Mouse (Mus musculus): ENCODE data around the gene Grm4. TPM values are rescaled to one million over a fixed set of nuclear protein-coding genes. Genes with fewer than 3 reads are reported as not detected.

The Grm4 gene
- total and polyA plus RNA-seq, 3 experiments, result 0.13 to 0.47 (median 0.16) TPM

DNA sequence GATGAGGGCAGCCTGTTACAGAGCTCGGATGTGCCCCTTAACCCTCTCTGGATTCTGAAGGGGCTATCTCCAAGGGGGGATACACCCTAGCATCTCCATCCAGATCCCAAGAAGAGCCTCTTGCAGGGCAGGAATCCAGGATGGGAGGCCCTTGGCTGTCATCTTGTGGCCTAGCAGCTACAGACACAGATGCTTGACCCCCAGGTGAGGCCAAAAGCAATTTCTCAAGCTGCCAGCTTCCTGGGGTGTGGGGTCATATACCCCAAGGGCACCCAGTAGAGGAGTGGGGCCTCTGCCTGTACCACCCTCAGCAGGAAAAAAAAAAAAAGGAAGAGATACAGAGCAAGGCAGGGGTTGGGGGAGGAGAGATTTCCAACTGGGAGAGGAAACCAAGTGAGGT, 87.1 kb downstream of the Grm4 start:
- Histone ChIP-seq H3K9ac (ENCODE audit: low read depth, low read length) (no peak overlapping the region), H3K4me3 (no peak overlapping the region), H3K36me3 (ENCODE audit: control insufficient read depth, insufficient read depth, low read length) (no peaks in the 10 kb centered on the region), H3K79me2 (replicated peaks; ENCODE audit: control insufficient read depth, insufficient read depth, low read length) (no peaks in the 10 kb centered on the region), H3K27me3 (ENCODE audit: control insufficient read depth, insufficient read depth, low read length) (no peaks in the 10 kb centered on the region), H3K27ac (no peak overlapping the region), H3K4me1 (ENCODE audit: control insufficient read depth, insufficient read depth, low read length) (no peaks in the 10 kb centered on the region)
- intact Hi-C loops (cut with DNase I), result no loop called here
- WGBS, result 64% methylated on average over 1 of the region's 1 CpGs
- DNase-seq, result no peak
- no peak for TF ChIP-seq CTCF (IDR thresholded peaks at IDR 0.05)
- TF ChIP-seq POLR2A (IDR thresholded peaks at IDR 0.05; ENCODE audit: insufficient read depth, low read depth, low read length), result no peak
- TF ChIP-seq EP300 (IDR thresholded peaks at IDR 0.05; ENCODE audit: insufficient read depth, low read depth, low read length), result no peak

DNA sequence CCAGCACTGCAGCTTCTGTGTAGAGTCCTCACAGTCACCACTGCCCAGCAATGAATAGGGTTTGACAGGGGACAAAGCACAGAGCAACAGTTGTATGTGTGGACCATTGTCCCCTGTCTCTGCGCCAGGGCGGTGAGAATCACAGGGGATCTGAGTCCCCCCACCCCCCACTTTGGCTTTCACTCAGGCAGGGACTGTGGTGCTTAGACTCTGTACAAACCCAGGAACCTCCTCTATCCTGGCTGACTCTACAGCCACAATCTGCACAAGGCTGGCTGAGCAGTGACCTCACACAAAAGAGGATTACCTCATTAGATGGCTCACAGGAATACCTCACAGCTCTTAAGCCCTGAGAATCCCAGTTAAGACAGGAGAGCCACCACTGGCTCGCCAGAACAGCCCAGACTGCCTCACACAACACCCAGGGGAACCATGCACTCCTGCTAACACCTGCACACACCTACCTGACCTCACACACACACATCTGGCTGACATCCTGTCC, 88.0 kb downstream of the Grm4 start:
- TF ChIP-seq CTCF (IDR thresholded peaks at IDR 0.05) (no peak), POLR2A (IDR thresholded peaks at IDR 0.05; ENCODE audit: insufficient read depth, low read depth, low read length) (no peak)
- DNase-seq, result no peak
- Histone ChIP-seq H3K79me2 (replicated peaks; ENCODE audit: control insufficient read depth, insufficient read depth, low read length) (no peaks in the 10 kb centered on the region), H3K4me1 (ENCODE audit: control insufficient read depth, insufficient read depth, low read length) (no peaks in the 10 kb centered on the region), H3K36me3 (ENCODE audit: control insufficient read depth, insufficient read depth, low read length) (no peaks in the 10 kb centered on the region), H3K4me3 (no peak overlapping the region), H3K27ac (no peak overlapping the region), H3K27me3 (ENCODE audit: control insufficient read depth, insufficient read depth, low read length) (no peaks in the 10 kb centered on the region), H3K9ac (ENCODE audit: low read depth, low read length) (no peak overlapping the region)
- 52% methylated on average over 3 of the region's 3 CpGs for WGBS
- intact Hi-C loops (cut with DNase I), result no loop called here

GRCm38 (mm10) chr17:27432145-27432650, 89.0 kb downstream of the Grm4 start:
- H3K27me3 ChIP-seq (ENCODE audit: control insufficient read depth, insufficient read depth, low read length), result no peaks in the 10 kb centered on the region
- H3K4me3 ChIP-seq, result no peak overlapping the region
- H3K36me3 ChIP-seq (ENCODE audit: control insufficient read depth, insufficient read depth, low read length), result no peaks in the 10 kb centered on the region
- no peak for TF ChIP-seq POLR2A (IDR thresholded peaks at IDR 0.05; ENCODE audit: insufficient read depth, low read depth, low read length)
- TF ChIP-seq CTCF (IDR thresholded peaks at IDR 0.05), result no peak
- TF ChIP-seq EP300 (IDR thresholded peaks at IDR 0.05; ENCODE audit: insufficient read depth, low read depth, low read length), result no peak
- WGBS, result 79% methylated on average over 9 of the region's 9 CpGs
- intact Hi-C loops (cut with DNase I), result no loop called here
- no peak overlapping the region for H3K9ac ChIP-seq (ENCODE audit: low read depth, low read length)
- no peaks in the 10 kb centered on the region for H3K4me1 ChIP-seq (ENCODE audit: control insufficient read depth, insufficient read depth, low read length)
- H3K27ac ChIP-seq, result no peak overlapping the region
- H3K79me2 ChIP-seq (replicated peaks; ENCODE audit: control insufficient read depth, insufficient read depth, low read length), result no peaks in the 10 kb centered on the region
- DNase-seq, result no peak

DNA sequence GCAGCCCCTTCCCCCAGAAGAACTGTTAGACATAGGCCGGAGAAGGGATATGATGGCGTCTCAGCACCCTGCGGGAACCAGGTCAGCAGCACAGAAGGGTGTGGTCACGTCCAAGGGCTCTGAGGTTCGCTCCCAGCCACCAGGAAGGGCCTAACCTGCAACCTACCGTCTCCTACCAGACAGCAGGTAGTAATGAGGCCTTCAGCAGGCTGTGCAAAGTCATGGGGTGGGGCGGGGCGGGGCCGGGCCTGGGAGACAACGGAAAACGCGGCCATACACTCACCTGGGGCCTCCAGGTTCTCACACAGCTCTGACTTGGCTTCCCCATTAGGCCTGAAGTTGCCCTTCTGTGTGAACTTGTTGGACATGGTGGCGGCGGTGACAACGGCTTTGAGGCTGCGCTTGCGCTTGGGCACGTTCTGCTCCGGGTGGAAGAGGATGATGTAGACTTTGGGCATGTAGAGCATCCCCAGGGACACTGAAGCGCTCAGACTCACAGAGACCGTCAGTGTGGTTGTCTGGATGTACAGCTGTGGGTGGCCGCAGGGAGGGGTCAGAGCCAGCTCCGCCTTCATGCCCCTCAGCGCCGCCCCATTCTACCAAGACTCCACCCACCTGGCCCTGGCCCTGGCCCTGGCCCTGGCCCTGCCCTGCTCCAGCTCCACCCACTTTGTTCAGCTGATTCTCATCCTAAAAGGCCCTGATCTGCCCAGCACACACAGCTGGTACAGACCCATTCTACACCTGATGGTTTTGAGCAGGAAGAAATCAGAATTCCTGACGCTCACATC, 90.0 kb downstream of the Grm4 start:
- no peak for TF ChIP-seq EP300 (IDR thresholded peaks at IDR 0.05; ENCODE audit: insufficient read depth, low read depth, low read length)
- no peak for TF ChIP-seq CTCF (IDR thresholded peaks at IDR 0.05)
- no peak for TF ChIP-seq POLR2A (IDR thresholded peaks at IDR 0.05; ENCODE audit: insufficient read depth, low read depth, low read length)
- DNase-seq, result no peak
- no peaks in the 10 kb centered on the region for H3K4me1 ChIP-seq (ENCODE audit: control insufficient read depth, insufficient read depth, low read length)
- H3K79me2 ChIP-seq (replicated peaks; ENCODE audit: control insufficient read depth, insufficient read depth, low read length), result no peaks in the 10 kb centered on the region
- no peak overlapping the region for H3K27ac ChIP-seq
- no peaks in the 10 kb centered on the region for H3K36me3 ChIP-seq (ENCODE audit: control insufficient read depth, insufficient read depth, low read length)
- 80% methylated on average over 26 of the region's 26 CpGs for WGBS
- H3K27me3 ChIP-seq (ENCODE audit: control insufficient read depth, insufficient read depth, low read length), result no peaks in the 10 kb centered on the region
- intact Hi-C loops (cut with DNase I), result no loop called here
- H3K9ac ChIP-seq (ENCODE audit: low read depth, low read length), result no peak overlapping the region
- H3K4me3 ChIP-seq, result no peak overlapping the region

DNA sequence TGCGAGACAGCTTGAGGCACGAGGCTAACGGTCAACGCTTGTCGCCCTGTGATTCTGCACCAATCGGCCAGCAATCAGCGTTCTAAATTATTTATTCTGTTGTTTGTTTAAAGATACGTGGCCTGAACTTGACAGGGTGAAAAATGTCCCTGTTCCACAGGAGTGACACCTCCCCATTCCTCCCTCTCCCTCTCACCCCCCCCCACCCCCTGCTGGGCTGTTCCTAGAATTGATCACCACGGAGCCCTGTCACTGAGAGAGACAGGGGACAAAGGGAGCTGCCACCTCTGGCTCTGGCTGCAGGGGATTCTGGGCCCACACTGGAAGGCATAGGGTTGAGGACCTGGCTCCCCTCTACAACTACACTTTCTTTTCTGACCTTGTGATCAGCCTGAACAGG, 91.4 kb downstream of the Grm4 start:
- WGBS, result 21% methylated on average over 9 of the region's 9 CpGs
- no peak for DNase-seq
- H3K4me3 ChIP-seq, result no peak overlapping the region
- H3K4me1 ChIP-seq (ENCODE audit: control insufficient read depth, insufficient read depth, low read length), result no peaks in the 10 kb centered on the region
- no peaks in the 10 kb centered on the region for H3K79me2 ChIP-seq (replicated peaks; ENCODE audit: control insufficient read depth, insufficient read depth, low read length)
- H3K36me3 ChIP-seq (ENCODE audit: control insufficient read depth, insufficient read depth, low read length), result no peaks in the 10 kb centered on the region
- H3K27me3 ChIP-seq (ENCODE audit: control insufficient read depth, insufficient read depth, low read length), result no peaks in the 10 kb centered on the region
- no peak overlapping the region for H3K9ac ChIP-seq (ENCODE audit: low read depth, low read length)
- intact Hi-C loops (cut with DNase I), result no loop called here
- no peak for TF ChIP-seq POLR2A (IDR thresholded peaks at IDR 0.05; ENCODE audit: insufficient read depth, low read depth, low read length)
- TF ChIP-seq EP300 (IDR thresholded peaks at IDR 0.05; ENCODE audit: insufficient read depth, low read depth, low read length), result no peak
- no peak for TF ChIP-seq CTCF (IDR thresholded peaks at IDR 0.05)
- no peak overlapping the region for H3K27ac ChIP-seq

- no peak overlapping the region for H3K9ac ChIP-seq (ENCODE audit: low read depth, low read length)
- no peak overlapping the region for H3K4me3 ChIP-seq
- H3K4me1 ChIP-seq (ENCODE audit: control insufficient read depth, insufficient read depth, low read length), result no peaks in the 10 kb centered on the region
- H3K36me3 ChIP-seq (ENCODE audit: control insufficient read depth, insufficient read depth, low read length), result no peaks in the 10 kb centered on the region
- intact Hi-C loops (cut with DNase I), result no loop called here
- TF ChIP-seq CTCF (IDR thresholded peaks at IDR 0.05), result no peak
- no peak for TF ChIP-seq EP300 (IDR thresholded peaks at IDR 0.05; ENCODE audit: insufficient read depth, low read depth, low read length)
- no peak for TF ChIP-seq POLR2A (IDR thresholded peaks at IDR 0.05; ENCODE audit: insufficient read depth, low read depth, low read length)
- H3K27me3 ChIP-seq (ENCODE audit: control insufficient read depth, insufficient read depth, low read length), result no peaks in the 10 kb centered on the region
- DNase-seq, result no peak
- WGBS, result 74% methylated on average over 2 of the region's 2 CpGs
- H3K27ac ChIP-seq, result no peak overlapping the region
- no peaks in the 10 kb centered on the region for H3K79me2 ChIP-seq (replicated peaks; ENCODE audit: control insufficient read depth, insufficient read depth, low read length)
Observed at GRCm38 (mm10) chr17:27425016-27425415, 96.2 kb downstream of the Grm4 start.

Measured in heart, adult 2 months (tissue).